Mouse (Mus musculus): Measurements from ENCODE around the gene Capg.

GRCm38 (mm10) chr6:72600216-72600615 is 56.0 kb downstream of the Capg start:
- no peak for TF ChIP-seq CTCF (IDR thresholded peaks at IDR 0.05; ENCODE audit: low read depth)
- no peak for TF ChIP-seq EP300 (optimal IDR thresholded peaks at IDR 0.05)

Data from stomach, postnatal 0 days (tissue).